Mouse (Mus musculus) kidney, postnatal 36 days (tissue): Measurements from ENCODE around the gene Zfp651.

Experiments
- DNase-seq, 2 experiments: peaks; one replicate each; pipeline ENCODE4 v3.0.0; 2021 to 2022; ENCODE audit warnings: mixed read lengths in 2 of 2

Gene Zfp651

DNA sequence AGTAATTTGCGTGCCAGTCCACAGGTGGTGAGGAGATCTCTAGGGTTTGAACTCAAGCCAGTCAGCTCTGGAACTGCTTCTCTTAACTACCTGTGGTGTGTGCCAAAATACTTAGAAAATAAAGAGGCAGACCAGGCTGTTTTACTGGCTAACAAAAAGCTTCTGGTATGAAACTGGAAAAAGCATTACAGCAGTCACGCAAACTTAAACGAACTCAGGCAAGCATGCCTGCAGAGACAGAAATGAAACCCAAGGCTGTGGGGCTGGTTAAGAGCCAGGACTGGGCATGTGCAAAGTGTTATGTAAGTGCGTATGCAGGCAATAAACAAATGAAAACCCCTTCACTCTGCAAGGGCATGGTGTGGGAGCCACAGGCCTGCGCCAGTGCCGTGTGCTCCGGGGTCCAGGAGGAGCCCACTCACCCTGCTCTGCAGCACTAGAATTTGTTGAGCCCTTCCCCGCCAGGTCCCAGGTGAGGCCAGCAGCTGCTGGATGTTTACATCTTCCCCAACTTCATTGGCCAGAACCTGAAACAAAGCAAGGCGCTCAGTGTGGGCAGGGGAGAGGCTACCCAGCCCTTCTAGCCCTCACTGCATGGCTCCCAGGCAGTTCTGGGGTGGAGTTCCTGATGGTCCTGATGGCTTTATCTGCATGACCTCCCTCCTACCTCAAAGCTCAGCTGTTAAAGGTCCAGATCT, 60.1 kb downstream of the Zfp651 start:
- peak; percentile 32 to 41 for DNase-seq

- DNase-seq, result peak in 1 of 2 experiments; percentile 14
Measured at GRCm38 (mm10) chr9:121819771-121820471, 60.8 kb downstream of the Zfp651 start.

GRCm38 (mm10) chr9:121820765-121821164, 61.6 kb downstream of the Zfp651 start:
- DNase-seq, result no peak
